Mouse (Mus musculus) CD4-positive, CD25-positive, alpha-beta regulatory T cell, adult 2 months (primary cell): Measurements from ENCODE around the gene N4bp1.
A peak's percentile ranks its signal among the peaks of the same experiment; 100 is the strongest.

Source experiments
- DNase-seq: peaks from one replicate; pipeline ENCODE4 v3.0.0-alpha.2; 2012; ENCODE audit warnings: low read depth, low spot score

The N4bp1 gene

GRCm38 (mm10) chr8:86884489-86885463 is at the start of gene N4bp1:
Gene N4bp1 (minus strand): TSS chr8:86885258.
- peak; percentile 96 for DNase-seq

- no peak for DNase-seq
Observed at GRCm38 (mm10) chr8:86934841-86935240, 49.8 kb upstream of the N4bp1 start.

GRCm38 (mm10) chr8:86934393-86934792 is 49.3 kb upstream of the N4bp1 start:
- DNase-seq, result no peak

- no peak for DNase-seq
Observed at GRCm38 (mm10) chr8:86933898-86934297, 48.8 kb upstream of the N4bp1 start.

GRCm38 (mm10) chr8:86926237-86926636 is 41.2 kb upstream of the N4bp1 start:
- no peak for DNase-seq

GRCm38 (mm10) chr8:86923219-86923835 is 38.3 kb upstream of the N4bp1 start:
- no peak for DNase-seq

- no peak for DNase-seq
Observed at GRCm38 (mm10) chr8:86922673-86923072, 37.6 kb upstream of the N4bp1 start.

- DNase-seq, result no peak
Observed at GRCm38 (mm10) chr8:86922141-86922540, 37.1 kb upstream of the N4bp1 start.

GRCm38 (mm10) chr8:86920996-86921395 is 35.9 kb upstream of the N4bp1 start:
- DNase-seq, result no peak

GRCm38 (mm10) chr8:86920455-86920854 is 35.4 kb upstream of the N4bp1 start:
- no peak for DNase-seq

GRCm38 (mm10) chr8:86920024-86920423 is 35.0 kb upstream of the N4bp1 start:
- no peak for DNase-seq

- no peak for DNase-seq
Observed at GRCm38 (mm10) chr8:86919262-86919661, 34.2 kb upstream of the N4bp1 start.

- no peak for DNase-seq
Observed at GRCm38 (mm10) chr8:86918093-86918492, 33.0 kb upstream of the N4bp1 start.

- DNase-seq, result no peak
Observed at GRCm38 (mm10) chr8:86917689-86918088, 32.6 kb upstream of the N4bp1 start.

GRCm38 (mm10) chr8:86916369-86916768 is 31.3 kb upstream of the N4bp1 start:
- no peak for DNase-seq

- peak; percentile 31 for DNase-seq
Observed at GRCm38 (mm10) chr8:86911136-86911535, 26.1 kb upstream of the N4bp1 start.

- no peak for DNase-seq
Observed at GRCm38 (mm10) chr8:86910250-86910649, 25.2 kb upstream of the N4bp1 start.

GRCm38 (mm10) chr8:86908536-86908935 is 23.5 kb upstream of the N4bp1 start:
- DNase-seq, result peak; percentile 81

GRCm38 (mm10) chr8:86904911-86905310 is 19.9 kb upstream of the N4bp1 start:
- no peak for DNase-seq

- peak; percentile 89 for DNase-seq
Observed at GRCm38 (mm10) chr8:86903104-86903503, 18.0 kb upstream of the N4bp1 start.

- no peak for DNase-seq
Observed at GRCm38 (mm10) chr8:86902656-86903055, 17.6 kb upstream of the N4bp1 start.

GRCm38 (mm10) chr8:86901972-86902371 is 16.9 kb upstream of the N4bp1 start:
- no peak for DNase-seq
